Mouse (Mus musculus) CH12.LX (cell line): ENCODE measurements at regions not wholly inside any gene's neighbourhood (a gene's known extent, or its start where the extent isn't known, plus 50 kb on each side); places are given as distances from the start of the nearest gene placed in this dataset.

Source experiments
- DNase-seq: peaks from one replicate; pipeline ENCODE4 v3.0.0-alpha.2; 2013; ENCODE audit errors: extremely low read depth
- H3K27ac ChIP-seq: 2 replicates; pipeline ENCODE4 v1.5.1; 2012; ENCODE audit warnings: low read depth, mild to moderate bottlenecking, control low read depth, moderate library complexity; ENCODE audit not compliant: insufficient read depth
- H3K27me3 ChIP-seq: replicated peaks from 2 replicates; pipeline ENCODE3; 2012; ENCODE audit warnings: inconsistent platforms
- H3K36me3 ChIP-seq, 2 experiments: replicated peaks in 1 of 2; 2 replicates each; pipeline versions ENCODE3 to v1.6.1; 2012; ENCODE audit warnings: inconsistent platforms in 1 of 2, low read length in 1 of 2, mild to moderate bottlenecking in 1 of 2, mixed read lengths in 1 of 2, moderate library complexity in 1 of 2; ENCODE audit not compliant: control insufficient read depth in 1 of 2, insufficient read depth in 1 of 2
- H3K4me1 ChIP-seq, 2 experiments: 2 replicates each; pipeline ENCODE4 v1.6.1; 2012; ENCODE audit warnings: inconsistent platforms in 1 of 2, moderate library complexity in 1 of 2; ENCODE audit not compliant: insufficient read depth in 2 of 2, control insufficient read depth in 1 of 2
- H3K4me2 ChIP-seq: 2 replicates; pipeline ENCODE4 v1.6.1; 2012; ENCODE audit warnings: low read depth, mild to moderate bottlenecking, control low read depth; ENCODE audit not compliant: poor library complexity, insufficient read depth, severe bottlenecking
- H3K4me3 ChIP-seq, 3 experiments: fragments of 150-350 bp in 1 of 3; sonication (generic) in 1 of 3; replicated peaks in 1 of 3; 2 replicates each; pipeline versions ENCODE3 to v1.5.1; 2011 to 2012; ENCODE audit warnings: low read depth in 2 of 3, low read length in 2 of 3, mild to moderate bottlenecking in 2 of 3, moderate library complexity in 2 of 3, control low read depth in 1 of 3, improper control_type of control experiment in 1 of 3, inconsistent platforms in 1 of 3, mixed read lengths in 1 of 3; ENCODE audit not compliant: poor library complexity in 1 of 3
- H3K79me2 ChIP-seq: replicated peaks from 2 replicates; pipeline ENCODE4 v1.6.1; 2012; ENCODE audit warnings: mild to moderate bottlenecking, moderate library complexity; ENCODE audit not compliant: control insufficient read depth, poor library complexity, insufficient read depth, severe bottlenecking; ENCODE audit errors: extremely low read depth
- H3K9ac ChIP-seq: 2 replicates; pipeline ENCODE4 v1.6.1; 2012; ENCODE audit warnings: low read depth, mild to moderate bottlenecking, control low read depth, moderate library complexity; ENCODE audit not compliant: insufficient read depth
- H3K9me3 ChIP-seq: replicated peaks from 2 replicates; pipeline ENCODE3; 2012; ENCODE audit warnings: low read length, inconsistent platforms, mixed read lengths
- BHLHE40 ChIP-seq: IDR thresholded peaks from 2 replicates; pipeline ENCODE4 v1.6.1; 2011; ENCODE audit warnings: mild to moderate bottlenecking, low read depth, low read length, improper control_type of control experiment
- CHD2 ChIP-seq: IDR thresholded peaks from 2 replicates; pipeline ENCODE4 v1.6.1; 2011; ENCODE audit warnings: low read length, improper control_type of control experiment
- CTCF ChIP-seq, 2 experiments: IDR thresholded peaks in 1 of 2; conservative IDR thresholded peaks in 1 of 2; 2 replicates each; pipeline ENCODE4 v1.5.1; 2011 to 2012; ENCODE audit warnings: low read depth in 2 of 2, low read length in 2 of 2, improper control_type of control experiment in 1 of 2, inconsistent platforms in 1 of 2, mild to moderate bottlenecking in 1 of 2, moderate library complexity in 1 of 2
- MEF2A ChIP-seq: IDR thresholded peaks from 2 replicates; pipeline ENCODE4 v1.6.1; 2014; ENCODE audit warnings: low read depth, mild to moderate bottlenecking, inconsistent platforms, low read length, improper control_type of control experiment, borderline replicate concordance
- MXI1 ChIP-seq: IDR thresholded peaks from 2 replicates; pipeline ENCODE4 v1.6.1; 2011; ENCODE audit warnings: mild to moderate bottlenecking, low read depth, low read length, improper control_type of control experiment
- MYC ChIP-seq: IDR thresholded peaks from 2 replicates; pipeline ENCODE4 v1.6.1; 2011; ENCODE audit warnings: low read depth, mild to moderate bottlenecking, improper control_type of control experiment, low read length
- NELFE ChIP-seq: IDR thresholded peaks from 2 replicates; pipeline ENCODE4 v1.6.1; 2011; ENCODE audit warnings: low read depth, low read length, improper control_type of control experiment
- PAX5 ChIP-seq: IDR thresholded peaks from 2 replicates; pipeline ENCODE4 v1.6.1; 2012; ENCODE audit warnings: low read length, inconsistent platforms, mixed read lengths
- RAD21 ChIP-seq: IDR thresholded peaks from 2 replicates; pipeline ENCODE4 v1.6.1; 2011; ENCODE audit warnings: low read depth, mild to moderate bottlenecking, low read length, improper control_type of control experiment, moderate library complexity
- RCOR1 ChIP-seq: conservative IDR thresholded peaks from 2 replicates; pipeline ENCODE4 v1.6.1; 2012; ENCODE audit warnings: low read depth, mild to moderate bottlenecking, inconsistent platforms, low read length, improper control_type of control experiment
- SIN3A ChIP-seq: IDR thresholded peaks from 2 replicates; pipeline ENCODE4 v1.6.1; 2012; ENCODE audit warnings: low read length, improper control_type of control experiment, inconsistent platforms
- UBTF ChIP-seq: IDR thresholded peaks from 2 replicates; pipeline ENCODE4 v1.6.1; 2012; ENCODE audit warnings: low read depth, mild to moderate bottlenecking, inconsistent platforms, low read length, improper control_type of control experiment, moderate library complexity
- USF1 ChIP-seq: IDR thresholded peaks from 2 replicates; pipeline ENCODE4 v1.6.1; 2014; ENCODE audit warnings: low read depth, mild to moderate bottlenecking, inconsistent platforms, low read length, improper control_type of control experiment
- ZC3H11A ChIP-seq: IDR thresholded peaks from 2 replicates; pipeline ENCODE4 v1.6.1; 2012; ENCODE audit warnings: low read depth, mild to moderate bottlenecking, inconsistent platforms, low read length, improper control_type of control experiment
- ZKSCAN1 ChIP-seq: IDR thresholded peaks from 2 replicates; pipeline ENCODE4 v1.6.1; 2012; ENCODE audit warnings: low read depth, inconsistent platforms, low read length, improper control_type of control experiment, borderline replicate concordance
- ZMIZ1 ChIP-seq: IDR thresholded peaks from 2 replicates; pipeline ENCODE4 v1.6.1; 2012; ENCODE audit warnings: low read depth, mild to moderate bottlenecking, inconsistent platforms, low read length, improper control_type of control experiment
- ZNF384 ChIP-seq: IDR thresholded peaks from 2 replicates; pipeline ENCODE4 v1.6.1; 2012; ENCODE audit warnings: low read depth, low read length, improper control_type of control experiment, inconsistent platforms
- dilution Hi-C: fragments of 300-500 bp; cut with MboI; formaldehyde crosslinking; loops from 2 replicates; pipeline ENCODE4 v1.14.3; 2020; ENCODE audit warnings: low sequenced_read_pairs; ENCODE audit not compliant: extremely low pct_unique_long_range_greater_than_20kb, extremely low pct_ligation_motif_present
- in situ Hi-C: fragments of 300-500 bp; cut with MboI; formaldehyde crosslinking; loops from 3 replicates; pipeline ENCODE4 v1.14.3; 2019; ENCODE audit warnings: low sequenced_read_pairs, low pct_ligation_motif_present, low pct_unique_long_range_greater_than_20kb, mixed read lengths

GRCm38 (mm10) chr16:95869501-95869900, 121.3 kb downstream of the Psmg1 start:
- no peaks in the 10 kb centered on the region for H3K79me2 ChIP-seq
- no peak overlapping the region for H3K4me3 ChIP-seq
- peaks cover 0 to 5% of the 10 kb centered on the region in 2 experiments for H3K36me3 ChIP-seq
- peak; percentile 31 for DNase-seq
- TF ChIP-seq NELFE (no peak), BHLHE40 (0 out of 2 replicates have a peak, but pooled peaks have one; percentile 3), MEF2A (no peak), CTCF (conservative IDR thresholded peaks at IDR 0.05 in 1 of 2, IDR thresholded peaks at IDR 0.05 in 1 of 2; ENCODE audit: low read depth in 2 of 2, low read length in 2 of 2) (no peak), CHD2 (no peak), ZKSCAN1 (no peak), MXI1 (no peak)
- peaks cover 18 to 32% of the 10 kb centered on the region in 2 experiments for H3K4me1 ChIP-seq
- H3K4me2 ChIP-seq = no peak overlapping the region
- no peaks in the 10 kb centered on the region for H3K9me3 ChIP-seq
- no peak overlapping the region for H3K9ac ChIP-seq
- H3K27me3 ChIP-seq = no peaks in the 10 kb centered on the region
- H3K27ac ChIP-seq = no peak overlapping the region
- dilution Hi-C loops = no loop called here
- in situ Hi-C loops = no loop called here

DNA sequence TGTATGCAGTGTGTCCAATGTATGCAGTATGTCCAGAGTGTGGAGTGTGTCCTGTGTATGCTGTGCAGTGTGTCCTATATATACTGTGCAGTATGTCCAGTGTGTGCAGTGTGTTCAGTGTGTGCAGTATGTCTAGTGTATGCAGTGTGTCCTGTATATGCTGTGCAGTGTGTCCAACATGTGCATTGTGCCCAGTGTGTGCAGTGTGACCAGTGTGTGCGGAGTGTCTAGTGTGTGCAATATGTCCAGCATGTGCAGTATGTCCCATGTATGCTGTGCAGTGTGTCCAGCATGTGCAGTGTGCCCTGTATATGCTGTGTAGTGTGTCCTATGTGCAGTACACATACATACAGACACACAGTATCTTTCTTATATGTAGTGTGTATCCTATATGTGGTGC, 121.9 kb downstream of the Psmg1 start:
- H3K9ac ChIP-seq = no peak overlapping the region
- no peaks in the 10 kb centered on the region for H3K79me2 ChIP-seq
- no peak overlapping the region for H3K4me2 ChIP-seq
- H3K27ac ChIP-seq = peak overlapping the region; percentile 14; the same call in 1 of the 2 replicates
- H3K4me1 ChIP-seq = peaks cover 18 to 32% of the 10 kb centered on the region in 2 experiments
- H3K36me3 ChIP-seq = peaks cover 0 to 5% of the 10 kb centered on the region in 2 experiments
- H3K27me3 ChIP-seq = no peaks in the 10 kb centered on the region
- dilution Hi-C loops = no loop called here
- no peak for TF ChIP-seq MYC
- TF ChIP-seq, all 38 proteins: peak for 0
- no peak for DNase-seq
- in situ Hi-C loops = no loop called here
- H3K4me3 ChIP-seq = peak overlapping the region in 1 of 3 experiments; percentile 6
- no peaks in the 10 kb centered on the region for H3K9me3 ChIP-seq

DNA sequence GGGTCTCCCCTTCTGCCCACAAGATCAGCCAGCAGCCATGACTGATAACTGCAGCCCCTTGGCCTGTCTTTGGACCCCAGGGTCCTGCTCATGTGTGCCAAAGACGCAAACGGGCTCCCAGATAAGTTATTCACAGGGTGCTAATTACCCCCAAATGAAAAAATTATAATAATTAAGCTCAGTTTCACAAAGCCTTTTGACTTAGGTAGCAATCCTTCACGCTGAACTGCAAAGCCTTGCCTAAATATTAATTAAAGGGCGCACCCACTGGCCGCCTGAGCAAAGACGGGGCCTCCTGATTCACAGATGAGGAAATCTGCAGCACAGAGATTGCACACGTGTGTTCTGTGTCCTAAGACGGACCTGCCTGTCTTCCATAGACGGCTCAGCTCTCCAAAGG, 123.2 kb downstream of the Psmg1 start:
- Histone ChIP-seq H3K4me2 (no peak overlapping the region), H3K36me3 (peaks cover 0 to 5% of the 10 kb centered on the region in 2 experiments), H3K9ac (no peak overlapping the region), H3K27ac (no peak overlapping the region), H3K4me1 (peaks cover 11 to 36% of the 10 kb centered on the region in 2 experiments), H3K79me2 (no peaks in the 10 kb centered on the region), H3K9me3 (no peaks in the 10 kb centered on the region), H3K27me3 (no peaks in the 10 kb centered on the region), H3K4me3 (no peak overlapping the region)
- TF ChIP-seq PAX5 (no peak), MEF2A (no peak), ZC3H11A (no peak), ZNF384 (no peak), ZKSCAN1 (no peak), USF1 (no peak), RCOR1 (no peak), ZMIZ1 (no peak), SIN3A (no peak), UBTF (no peak), BHLHE40 (no peak), RAD21 (no peak)
- dilution Hi-C loops = no loop called here
- in situ Hi-C loops = no loop called here
- no peak for DNase-seq
